ENCODE assay signal across 9 mouse cellular contexts in genomic region chr10:127599252-127599651, GRCm38 (mm10). TPM values are rescaled to one million over a fixed set of nuclear protein-coding genes. Genes with fewer than 3 reads are reported as not detected.
DNase-seq lines count a peak whose midpoint lies in the region; ATAC-seq and TF ChIP-seq lines count a peak whose summit lies in the region.
"Had no signal": no experiment of that assay in that cellular context is flagged by ENCODE, and none has a peak within 500 bp of the region (broad histone marks: within the 10 kb centered on the region; RNA-seq: fewer than 3 reads in every experiment).

No protein-coding gene starts in this region.

- H3K4me3 ChIP-seq in heart, embryonic 13.5 days: no peak overlapping the region
- no peak overlapping the region for H3K4me3 ChIP-seq in lung, embryonic 14.5 days (ENCODE audit: low read depth, low read length)
- H3K4me3 ChIP-seq in embryonic facial prominence, embryonic 15.5 days (replicated peaks): no peak overlapping the region
- H3K4me3 ChIP-seq in kidney, adult 2 months (ENCODE audit: insufficient read depth, low read depth, low read length): no peak overlapping the region
- H3K4me3 ChIP-seq: neural tube, embryonic 13.5 days had no signal

- DNase-seq in heart, adult 9 months (ENCODE audit: low spot score in 2 of 2): no peak
- DNase-seq in lung, embryonic 14.5 days: no peak
- DNase-seq in lung, postnatal 25 days (ENCODE audit: low spot score): no peak
- no peak for DNase-seq in adrenal gland, postnatal 36 days
- no peak for DNase-seq in kidney, adult 2 months

- H3K4me1 ChIP-seq in heart, embryonic 13.5 days: peaks cover 84% of the 10 kb centered on the region
- H3K4me1 ChIP-seq in lung, embryonic 14.5 days (ENCODE audit: insufficient read depth): peaks cover 47% of the 10 kb centered on the region
- peaks cover 80% of the 10 kb centered on the region for H3K4me1 ChIP-seq in embryonic facial prominence, embryonic 15.5 days
- no peaks in the 10 kb centered on the region; the same call in 1 of the 2 replicates for H3K4me1 ChIP-seq in kidney, adult 2 months (ENCODE audit: control insufficient read depth, insufficient read depth, low read length)

- H3K9ac ChIP-seq in heart, embryonic 13.5 days: no peak overlapping the region
- H3K9ac ChIP-seq in lung, embryonic 14.5 days: no peak overlapping the region
- no peak overlapping the region for H3K9ac ChIP-seq in embryonic facial prominence, embryonic 15.5 days
- H3K9ac ChIP-seq: neural tube, embryonic 13.5 days had no signal

- peaks cover 38% of the 10 kb centered on the region for H3K36me3 ChIP-seq in heart, embryonic 13.5 days
- H3K36me3 ChIP-seq in lung, embryonic 14.5 days (ENCODE audit: insufficient read depth): peaks cover 44% of the 10 kb centered on the region
- H3K36me3 ChIP-seq in embryonic facial prominence, embryonic 15.5 days: peaks cover 49% of the 10 kb centered on the region
- H3K36me3 ChIP-seq in kidney, adult 2 months (ENCODE audit: control insufficient read depth, insufficient read depth, low read length): no peaks in the 10 kb centered on the region

- peak overlapping the region; percentile 81 for H3K27ac ChIP-seq in heart, embryonic 13.5 days (replicated peaks)
- peak overlapping the region; percentile 43; the same call in 1 of the 2 replicates for H3K27ac ChIP-seq in lung, embryonic 14.5 days (ENCODE audit: low read depth)
- H3K27ac ChIP-seq in embryonic facial prominence, embryonic 15.5 days (replicated peaks): peak overlapping the region; percentile 88
- H3K27ac ChIP-seq in kidney, adult 2 months (ENCODE audit: insufficient read depth, low read depth, low read length): no peak overlapping the region

- WGBS in heart, embryonic 13.5 days: 83% methylated on average over 11 of the region's 11 CpGs
- WGBS in lung, embryonic 14.5 days: 79% methylated on average over 11 of the region's 11 CpGs
- 71% methylated on average over 11 of the region's 11 CpGs for WGBS in embryonic facial prominence, embryonic 15.5 days
- 81% methylated on average over 11 of the region's 11 CpGs for WGBS in kidney, adult 2 months

- H3K27me3 ChIP-seq in heart, embryonic 13.5 days (replicated peaks): no peaks in the 10 kb centered on the region
- H3K27me3 ChIP-seq in lung, embryonic 14.5 days (ENCODE audit: insufficient read depth, low read length): no peaks in the 10 kb centered on the region
- no peaks in the 10 kb centered on the region for H3K27me3 ChIP-seq in embryonic facial prominence, embryonic 15.5 days
- no peaks in the 10 kb centered on the region for H3K27me3 ChIP-seq in kidney, adult 2 months (replicated peaks; ENCODE audit: control insufficient read depth, insufficient read depth, low read length)
- H3K27me3 ChIP-seq: neural tube, embryonic 13.5 days had no signal

- TF ChIP-seq POLR2A in kidney, adult 2 months (IDR thresholded peaks at IDR 0.05; ENCODE audit: low read depth, low read length): no peak

- ATAC-seq in heart, embryonic 13.5 days (ENCODE audit: extremely low read depth, insufficient number of reproducible peaks, low FRiP score, low TSS enrichment): no peak
- no peak for ATAC-seq in lung, embryonic 14.5 days (ENCODE audit: insufficient read depth)
- ATAC-seq in embryonic facial prominence, embryonic 15.5 days (ENCODE audit: insufficient number of reproducible peaks, low FRiP score, low TSS enrichment, low read depth): no peak
- 0 out of 2 replicates have a peak, but pooled peaks have one; percentile 7 for ATAC-seq in megakaryocyte progenitor cell, adult 5-6 weeks (replicated peaks; ENCODE audit: poor library complexity)

- TF ChIP-seq CTCF in lung, embryonic 14.5 days (IDR thresholded peaks at IDR 0.05; ENCODE audit: low read depth): no peak
- TF ChIP-seq CTCF in kidney, adult 2 months (conservative IDR thresholded peaks at IDR 0.05; ENCODE audit: insufficient read depth, insufficient read length, low read depth, low read length): no peak

- H3K4me2 ChIP-seq in heart, embryonic 13.5 days: no peak overlapping the region
- no peak overlapping the region for H3K4me2 ChIP-seq in lung, embryonic 14.5 days
- no peak overlapping the region for H3K4me2 ChIP-seq in embryonic facial prominence, embryonic 15.5 days (replicated peaks)
- H3K4me2 ChIP-seq: neural tube, embryonic 13.5 days had no signal

- H3K9me3 ChIP-seq in heart, embryonic 13.5 days: no peaks in the 10 kb centered on the region
- H3K9me3 ChIP-seq in lung, embryonic 14.5 days (ENCODE audit: low read depth, low read length): no peaks in the 10 kb centered on the region
- H3K9me3 ChIP-seq in embryonic facial prominence, embryonic 15.5 days (replicated peaks): no peaks in the 10 kb centered on the region
- H3K9me3 ChIP-seq: neural tube, embryonic 13.5 days had no signal

RNA-seq across cellular contexts. Expression of gene Lrp1, which starts 21.7 kb away (rescaled TPM):
- 30.7 and 37.9 TPM in 2 replicates for polyA plus RNA-seq in heart, embryonic 13.5 days (2015; fragmentation: Nextera tagmentation; extraction: Ambion mirVana)
- 68.7 and 73.0 TPM in 2 replicates for polyA plus RNA-seq in lung, embryonic 14.5 days (2014; fragmentation: Nextera tagmentation; extraction: Ambion mirVana)
- polyA plus RNA-seq in embryonic facial prominence, embryonic 15.5 days (2015; fragmentation: Nextera tagmentation; extraction: Ambion mirVana): 161 and 163 TPM in 2 replicates
- 9.8 and 10.0 TPM in 2 replicates for total RNA-seq in megakaryocyte progenitor cell, adult 5-6 weeks (2015)
- total RNA-seq in megakaryocyte progenitor cell, adult 5-6 weeks (2017): 4.5 and 7.3 TPM in 2 replicates
- 100 to 1,000 TPM; 192 to 251 TPM for total RNA-seq in adrenal gland, postnatal 36 days (2021)
- 55.3 and 57.8 TPM in 2 replicates for polyA plus RNA-seq in kidney, adult 2 months (2012; rRNA removed)

RNA-seq across cellular contexts. Expression of gene Stat6, which starts 43.5 kb away (rescaled TPM):
- polyA plus RNA-seq in heart, embryonic 13.5 days (2015; fragmentation: Nextera tagmentation; extraction: Ambion mirVana): 24.5 and 24.6 TPM in 2 replicates
- 27.8 and 28.1 TPM in 2 replicates for polyA plus RNA-seq in lung, embryonic 14.5 days (2014; fragmentation: Nextera tagmentation; extraction: Ambion mirVana)
- 35.3 and 36.2 TPM in 2 replicates for polyA plus RNA-seq in embryonic facial prominence, embryonic 15.5 days (2015; fragmentation: Nextera tagmentation; extraction: Ambion mirVana)
- 27.3 and 29.6 TPM in 2 replicates for total RNA-seq in megakaryocyte progenitor cell, adult 5-6 weeks (2015)
- total RNA-seq in megakaryocyte progenitor cell, adult 5-6 weeks (2017): 38.9 and 42.7 TPM in 2 replicates
- total RNA-seq in adrenal gland, postnatal 36 days (2021): 10 to 100 TPM; 93.2 to 99.8 TPM
- polyA plus RNA-seq in kidney, adult 2 months (2012; rRNA removed): 70.2 and 72.1 TPM in 2 replicates
